Mouse (Mus musculus) megakaryocyte, embryonic 14.5 days (primary cell): ENCODE measurements at regions not wholly inside any gene's neighbourhood (a gene's known extent, or its start where the extent isn't known, plus 50 kb on each side); places are given as distances from the start of the nearest gene placed in this dataset.

ENCODE experiments used
- H3K27me3 ChIP-seq: replicated peaks from 2 replicates; pipeline ENCODE3; 2012; ENCODE audit warnings: inconsistent platforms
- H3K36me3 ChIP-seq: replicated peaks from 2 replicates; pipeline ENCODE3; 2012; ENCODE audit warnings: low read length, inconsistent platforms, mixed read lengths
- H3K4me1 ChIP-seq: 2 replicates; pipeline ENCODE4 v1.6.1; 2012; ENCODE audit warnings: inconsistent platforms
- H3K4me3 ChIP-seq: replicated peaks from 2 replicates; pipeline ENCODE3; 2012; ENCODE audit warnings: moderate library complexity, mild to moderate bottlenecking, inconsistent platforms
- H3K9me3 ChIP-seq: 2 replicates; pipeline ENCODE4 v1.6.1; 2012; ENCODE audit warnings: inconsistent platforms
- FLI1 ChIP-seq: IDR thresholded peaks from 2 replicates; pipeline ENCODE4 v1.6.1; 2012; ENCODE audit warnings: low read length, inconsistent platforms, mixed read lengths
- GATA1 ChIP-seq: IDR thresholded peaks from 3 replicates; pipeline ENCODE4 v1.6.1; 2012; ENCODE audit warnings: mixed read lengths, low read length, inconsistent platforms, borderline replicate concordance

- H3K4me1 ChIP-seq: peaks cover 8% of the 10 kb centered on the region
- H3K9me3 ChIP-seq: no peaks in the 10 kb centered on the region
- H3K4me3 ChIP-seq: no peak overlapping the region
- TF ChIP-seq FLI1 (no peak), GATA1 (no peak)
- H3K27me3 ChIP-seq: no peaks in the 10 kb centered on the region
- H3K36me3 ChIP-seq: no peaks in the 10 kb centered on the region
Measured at GRCm38 (mm10) chr10:20891426-20891825, 60.9 kb upstream of the Ahi1 start.

- Histone ChIP-seq H3K27me3 (peaks cover 8% of the 10 kb centered on the region), H3K4me1 (peaks cover 38% of the 10 kb centered on the region), H3K4me3 (no peak overlapping the region), H3K9me3 (no peaks in the 10 kb centered on the region), H3K36me3 (no peaks in the 10 kb centered on the region)
- TF ChIP-seq FLI1 (no peak), GATA1 (no peak)
Measured at GRCm38 (mm10) chr10:20883618-20884017, 68.7 kb upstream of the Ahi1 start.

DNA sequence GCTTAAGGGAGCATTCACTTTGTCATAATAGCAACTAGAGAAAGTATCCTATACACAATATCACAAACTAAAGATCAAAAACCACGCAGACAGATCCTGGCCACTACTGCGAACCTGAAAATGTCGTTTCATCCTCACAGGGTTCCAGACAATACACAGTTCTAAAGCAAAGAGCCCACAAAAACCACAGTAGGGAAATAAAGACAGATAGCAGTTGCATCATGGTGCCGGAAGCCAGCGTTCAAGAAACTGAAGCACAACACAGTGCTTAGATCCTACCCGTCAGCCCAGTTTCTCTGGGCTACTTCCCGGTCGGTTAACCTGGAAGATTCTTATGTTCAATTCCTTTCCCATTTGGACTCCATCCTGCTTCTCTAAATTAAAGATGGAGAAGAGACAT, 69.7 kb upstream of the Ahi1 start:
- TF ChIP-seq FLI1 (no peak), GATA1 (no peak; the same call in 2 of the 3 replicates)
- Histone ChIP-seq H3K27me3 (peaks cover 14% of the 10 kb centered on the region), H3K4me1 (peaks cover 44% of the 10 kb centered on the region), H3K36me3 (no peaks in the 10 kb centered on the region), H3K4me3 (peak overlapping the region; percentile 74), H3K9me3 (no peaks in the 10 kb centered on the region)

- Histone ChIP-seq H3K4me3 (peak overlapping the region; percentile 11), H3K4me1 (peaks cover 47% of the 10 kb centered on the region), H3K9me3 (no peaks in the 10 kb centered on the region), H3K36me3 (no peaks in the 10 kb centered on the region), H3K27me3 (peaks cover 20% of the 10 kb centered on the region)
- TF ChIP-seq GATA1 (no peak), FLI1 (no peak)
Measured at GRCm38 (mm10) chr10:20880251-20880650, 72.1 kb upstream of the Ahi1 start.

DNA sequence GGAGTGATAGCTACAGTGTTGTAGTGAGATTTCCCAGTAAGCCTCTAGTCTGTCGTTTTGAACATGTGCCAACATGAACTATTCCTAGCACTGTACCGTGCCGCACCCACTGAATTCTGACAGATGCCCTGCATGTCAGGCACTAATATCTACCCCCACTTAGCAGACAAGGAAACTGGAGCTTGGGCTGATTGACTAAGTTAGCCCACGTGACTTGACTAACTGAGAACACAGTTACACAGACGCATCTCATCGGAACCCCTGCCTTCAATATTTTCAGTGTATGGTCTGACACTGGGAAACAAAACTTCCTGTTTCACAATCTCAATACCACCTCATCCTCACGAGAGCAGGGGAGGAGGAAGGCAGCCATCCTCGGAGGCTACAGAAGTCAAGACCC, 72.9 kb upstream of the Ahi1 start:
- H3K4me3 ChIP-seq: no peak overlapping the region
- no peaks in the 10 kb centered on the region for H3K9me3 ChIP-seq
- no peak for TF ChIP-seq GATA1
- peaks cover 47% of the 10 kb centered on the region for H3K4me1 ChIP-seq
- H3K27me3 ChIP-seq: peaks cover 21% of the 10 kb centered on the region
- no peaks in the 10 kb centered on the region for H3K36me3 ChIP-seq

- TF ChIP-seq GATA1 (no peak), FLI1 (no peak)
- H3K9me3 ChIP-seq: no peaks in the 10 kb centered on the region
- H3K27me3 ChIP-seq: no peaks in the 10 kb centered on the region
- no peak overlapping the region for H3K4me3 ChIP-seq
- H3K36me3 ChIP-seq: no peaks in the 10 kb centered on the region
- peaks cover 12% of the 10 kb centered on the region for H3K4me1 ChIP-seq
Measured at GRCm38 (mm10) chr10:20867076-20867475, 85.3 kb upstream of the Ahi1 start.

DNA sequence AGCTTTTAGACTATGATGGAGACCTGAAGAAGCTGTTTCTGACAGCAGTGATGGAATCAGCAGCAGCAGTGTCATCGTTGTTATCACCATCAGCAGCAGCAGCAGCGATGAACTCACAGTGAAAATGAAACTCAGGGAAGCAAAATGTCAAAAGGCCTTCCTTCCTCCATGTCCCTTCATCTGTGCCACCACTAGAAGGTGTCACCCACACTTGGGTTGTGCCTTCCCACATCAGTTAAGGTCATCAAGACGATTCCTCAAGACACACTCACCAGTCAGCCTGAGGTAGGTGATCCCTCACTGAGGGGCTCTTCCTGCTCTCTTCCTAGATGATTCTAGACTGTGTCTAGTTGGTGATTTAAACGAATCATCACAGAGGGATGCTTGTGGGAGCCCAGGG, 87.3 kb upstream of the Ahi1 start:
- Histone ChIP-seq H3K4me3 (peak overlapping the region; percentile 60), H3K4me1 (peaks cover 12% of the 10 kb centered on the region), H3K27me3 (no peaks in the 10 kb centered on the region), H3K36me3 (no peaks in the 10 kb centered on the region), H3K9me3 (peaks cover 5% of the 10 kb centered on the region; the same call in 1 of the 2 replicates)
- no peak for TF ChIP-seq FLI1
- TF ChIP-seq GATA1: no peak

GRCm38 (mm10) chr10:20857413-20857812, 94.9 kb upstream of the Ahi1 start:
- peaks cover 5% of the 10 kb centered on the region; the same call in 1 of the 2 replicates for H3K9me3 ChIP-seq
- peaks cover 22% of the 10 kb centered on the region for H3K4me1 ChIP-seq
- H3K36me3 ChIP-seq: no peaks in the 10 kb centered on the region
- TF ChIP-seq GATA1 (no peak), FLI1 (no peak)
- no peak overlapping the region for H3K4me3 ChIP-seq
- no peaks in the 10 kb centered on the region for H3K27me3 ChIP-seq

DNA sequence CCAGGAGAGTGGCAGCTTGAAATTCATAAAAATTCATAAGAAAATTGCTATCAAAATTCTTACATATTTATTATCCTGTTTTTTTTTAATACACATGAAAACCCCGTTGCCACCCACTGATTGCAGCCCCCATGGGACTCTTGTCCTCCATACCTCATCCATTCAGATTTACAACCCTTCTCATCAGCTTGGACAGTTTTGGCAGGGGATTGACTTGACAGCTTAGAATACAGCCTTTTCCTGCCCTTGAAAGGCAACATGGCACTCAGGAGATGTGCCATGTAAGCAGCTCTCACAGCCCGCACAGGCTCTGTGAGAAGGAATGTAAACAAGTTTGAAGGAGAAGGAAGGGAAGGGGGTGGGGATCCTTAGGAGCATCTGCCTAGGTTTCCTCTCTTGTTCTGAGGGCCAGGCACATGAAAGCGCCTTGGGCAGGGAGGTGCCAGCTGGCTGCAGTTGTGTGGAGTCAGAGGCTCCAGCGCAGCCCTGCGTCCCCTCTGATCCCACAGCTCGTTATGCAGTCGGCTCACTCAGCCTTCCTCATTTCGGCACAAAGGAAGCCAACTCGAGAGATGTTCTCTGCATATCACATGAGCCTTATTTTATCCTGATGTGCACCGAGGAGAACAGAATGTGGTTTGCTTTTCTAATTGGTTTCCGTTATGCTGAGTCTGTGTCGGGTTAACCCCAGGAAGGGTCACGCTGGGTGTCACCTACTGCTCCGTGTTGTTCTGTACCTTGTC, 97.6 kb upstream of the Ahi1 start:
- H3K4me1 ChIP-seq: peaks cover 27% of the 10 kb centered on the region
- no peaks in the 10 kb centered on the region for H3K27me3 ChIP-seq
- H3K36me3 ChIP-seq: no peaks in the 10 kb centered on the region
- peak overlapping the region; percentile 86 for H3K4me3 ChIP-seq
- TF ChIP-seq GATA1 (no peak), FLI1 (no peak)
- H3K9me3 ChIP-seq: no peaks in the 10 kb centered on the region

DNA sequence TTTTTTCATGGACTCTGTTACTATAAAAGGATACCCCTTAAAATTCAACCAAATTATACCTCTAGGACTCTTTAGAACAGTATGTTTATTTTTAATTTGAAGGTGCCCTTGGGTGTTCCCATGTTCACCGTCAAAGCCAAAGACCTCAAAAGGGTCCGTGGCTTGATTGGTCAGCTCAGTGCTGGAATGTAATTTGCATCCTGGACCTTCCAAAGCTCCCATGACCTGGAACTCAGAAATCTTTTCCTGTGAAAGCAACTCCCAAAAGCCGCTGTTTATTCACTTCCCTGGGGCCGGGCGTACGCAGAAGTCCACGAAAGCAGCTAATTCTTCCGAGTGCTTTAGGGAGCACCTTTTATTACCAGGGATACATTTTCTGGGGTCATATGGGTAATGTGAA, 105.1 kb upstream of the Ahi1 start:
- peaks cover 4% of the 10 kb centered on the region; the same call in 1 of the 2 replicates for H3K4me1 ChIP-seq
- peaks cover 7% of the 10 kb centered on the region for H3K27me3 ChIP-seq
- H3K9me3 ChIP-seq: no peaks in the 10 kb centered on the region
- no peak overlapping the region for H3K4me3 ChIP-seq
- no peak for TF ChIP-seq FLI1
- TF ChIP-seq GATA1: no peak
- H3K36me3 ChIP-seq: no peaks in the 10 kb centered on the region

DNA sequence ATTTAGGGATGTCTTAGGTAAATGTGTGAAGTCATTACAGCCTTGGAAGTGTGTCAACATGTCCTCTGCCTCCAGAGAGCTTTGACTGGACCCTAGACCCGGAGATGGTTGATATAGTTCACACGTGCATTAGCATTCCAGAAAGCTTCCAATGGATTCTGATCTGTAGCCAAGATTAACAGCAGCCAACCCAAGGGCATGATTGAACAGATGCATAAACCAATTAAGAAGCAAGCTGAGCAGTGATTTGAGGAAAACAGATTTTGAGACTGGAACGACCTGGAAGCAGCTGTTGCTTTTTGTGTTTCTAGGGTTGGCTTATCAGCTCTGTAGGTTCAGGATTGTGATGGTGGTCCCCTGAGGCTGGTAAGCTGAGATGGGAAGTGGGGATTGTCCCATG, 109.1 kb upstream of the Ahi1 start:
- H3K27me3 ChIP-seq: peaks cover 20% of the 10 kb centered on the region
- TF ChIP-seq FLI1: no peak
- no peak for TF ChIP-seq GATA1
- no peaks in the 10 kb centered on the region for H3K36me3 ChIP-seq
- H3K9me3 ChIP-seq: no peaks in the 10 kb centered on the region
- H3K4me1 ChIP-seq: peaks cover 14% of the 10 kb centered on the region
- no peak overlapping the region for H3K4me3 ChIP-seq
